Mouse (Mus musculus): ENCODE measurements at regions not wholly inside any gene's neighbourhood (a gene's known extent, or its start where the extent isn't known, plus 50 kb on each side); places are given as distances from the start of the nearest gene placed in this dataset.
"Not testable (repeated sequence)": the region's sequence is repeated elsewhere in the genome, so short reads cannot be mapped to it uniquely, and the experiment has no call there.

DNA sequence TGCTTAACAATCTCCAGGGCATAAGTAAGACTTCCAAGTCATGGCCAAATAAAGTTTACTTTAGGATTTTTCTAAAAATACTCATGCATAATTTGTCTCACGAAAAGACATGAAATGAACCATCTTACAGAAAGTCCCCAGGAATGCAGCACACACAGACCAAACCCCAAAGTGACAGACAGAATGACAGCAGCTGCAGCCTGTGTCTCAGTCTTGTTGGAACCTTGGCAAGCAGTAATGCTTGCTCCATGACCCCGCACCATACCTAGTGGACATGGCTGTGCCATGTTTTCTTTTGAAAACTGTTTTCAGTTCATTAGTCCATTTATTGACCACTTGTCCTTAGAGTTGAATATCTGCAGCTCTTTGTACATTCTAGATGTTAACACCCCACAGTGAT, 191.1 kb downstream of the Gm906 start:
- TF ChIP-seq POLR2A (IDR thresholded peaks at IDR 0.05; ENCODE audit: insufficient read depth, low read length); CTCF (IDR thresholded peaks at IDR 0.05; ENCODE audit: low read depth, low read length); EP300 (IDR thresholded peaks at IDR 0.05; ENCODE audit: insufficient read depth, low read depth, low read length): not testable (repeated sequence)

Data from ES-Bruce4 (cell line).